Mouse (Mus musculus) gastrocnemius, postnatal 25 days (tissue): ENCODE measurements around the gene Gm30302. TPM values are rescaled to one million over a fixed set of nuclear protein-coding genes. Genes with fewer than 3 reads are reported as not detected.
"Not testable (repeated sequence)": the region's sequence is repeated elsewhere in the genome, so short reads cannot be mapped to it uniquely, and the experiment has no call there.

Experiments
- DNase-seq: peaks from one replicate; pipeline ENCODE4 v3.0.0; 2022
- long read RNA-seq, 2 experiments: library from polyadenylated mRNA; stranded (forward); transcript quantifications; one replicate each; pipeline ENCODE4 v2.0.0; 2021
- total RNA-seq, 2 experiments: library from RNA; stranded (reverse); gene quantifications; 1 replicate in 1 of 2; 2 replicates in 1 of 2; pipeline ENCODE4 v1.2.3; 2021

Gene Gm30302
- not detected for total RNA-seq
- long read RNA-seq, experiment 1: 0 reads
- long read RNA-seq, experiment 2: 0 reads

DNA sequence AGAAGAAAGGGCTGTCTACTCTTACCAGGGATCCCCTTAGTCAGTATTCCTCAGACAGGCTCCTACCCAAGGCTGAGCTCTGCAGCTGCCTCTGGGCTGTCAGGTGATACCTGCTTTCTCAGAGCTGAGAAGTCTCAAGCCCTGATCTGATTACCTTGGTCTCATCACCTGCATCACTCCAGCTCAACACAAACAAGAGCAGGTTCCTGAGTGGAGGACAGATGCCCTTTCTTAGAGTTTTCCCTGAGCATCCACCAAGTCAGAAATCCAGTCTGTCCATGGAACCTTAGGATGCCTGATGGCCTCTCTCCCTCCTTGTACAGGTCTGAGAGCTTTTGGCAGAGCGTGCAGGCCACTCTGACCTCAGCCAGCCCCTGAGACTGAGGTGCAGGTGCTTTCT lies at the start of gene Gm30302:
Gene Gm30302, minus strand, starts transcription at position 101 of the 400 bp plus-strand sequence.
- DNase-seq: no peak

- DNase-seq: no peak
These were observed 48.0 kb upstream of the Gm30302 start for GRCm38 (mm10) chr13:49846751-49847150.

DNA sequence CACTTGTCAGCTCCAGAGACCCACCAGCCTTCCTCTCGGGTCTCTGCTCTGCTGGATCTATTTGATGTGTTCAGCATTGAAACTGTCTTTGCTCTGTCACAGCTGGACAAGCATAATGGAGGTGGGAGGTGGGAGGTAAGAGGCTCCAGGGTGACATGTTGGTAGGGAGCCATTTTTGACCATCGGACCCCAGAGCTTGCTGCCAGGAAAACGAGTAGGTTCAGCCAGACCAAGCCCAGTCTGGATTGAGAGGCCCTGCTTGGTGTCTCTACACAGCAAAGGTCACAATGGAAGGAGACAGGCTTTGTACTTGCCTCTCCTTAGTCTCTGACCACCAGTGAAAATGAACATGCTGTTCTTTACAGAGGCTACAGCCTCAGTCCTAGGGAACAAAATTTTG lies 47.3 kb upstream of the Gm30302 start:
- no peak for DNase-seq

- no peak for DNase-seq
These were observed 46.9 kb upstream of the Gm30302 start for GRCm38 (mm10) chr13:49845663-49846062.

- DNase-seq: no peak
These were observed 45.3 kb upstream of the Gm30302 start for GRCm38 (mm10) chr13:49844071-49844470.

GRCm38 (mm10) chr13:49841186-49841585 lies 42.4 kb upstream of the Gm30302 start:
- DNase-seq: no peak

DNA sequence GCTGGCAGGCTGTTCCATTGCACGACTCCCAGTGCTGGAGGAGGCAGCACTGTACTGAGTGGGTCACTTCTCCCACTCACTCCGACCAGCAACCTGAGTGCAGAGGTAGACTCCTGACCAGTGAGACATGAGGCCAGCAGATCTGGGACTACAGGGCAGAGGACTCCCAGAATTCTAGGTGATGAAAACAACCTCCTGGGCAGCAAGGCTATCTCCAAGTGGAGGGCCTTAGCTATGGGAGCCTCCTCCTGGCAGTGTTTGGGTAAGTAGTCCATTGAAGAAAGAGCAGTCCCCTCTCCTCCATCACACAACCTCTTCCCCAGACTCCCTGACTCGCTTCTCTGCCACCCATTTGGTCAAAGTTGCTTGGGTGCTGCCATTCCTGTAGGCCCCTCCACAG lies 31.6 kb upstream of the Gm30302 start:
- no peak for DNase-seq

- DNase-seq: no peak
These were observed 26.5 kb upstream of the Gm30302 start for GRCm38 (mm10) chr13:49825300-49825699.

- DNase-seq: no peak
These were observed 16.2 kb upstream of the Gm30302 start for GRCm38 (mm10) chr13:49814958-49815357.

- no peak for DNase-seq
These were observed 15.6 kb upstream of the Gm30302 start for GRCm38 (mm10) chr13:49814420-49814819.

- no peak for DNase-seq
These were observed 8.3 kb upstream of the Gm30302 start for GRCm38 (mm10) chr13:49807146-49807545.

- DNase-seq: no peak
These were observed 10.0 kb downstream of the Gm30302 start for GRCm38 (mm10) chr13:49788563-49789393.

DNA sequence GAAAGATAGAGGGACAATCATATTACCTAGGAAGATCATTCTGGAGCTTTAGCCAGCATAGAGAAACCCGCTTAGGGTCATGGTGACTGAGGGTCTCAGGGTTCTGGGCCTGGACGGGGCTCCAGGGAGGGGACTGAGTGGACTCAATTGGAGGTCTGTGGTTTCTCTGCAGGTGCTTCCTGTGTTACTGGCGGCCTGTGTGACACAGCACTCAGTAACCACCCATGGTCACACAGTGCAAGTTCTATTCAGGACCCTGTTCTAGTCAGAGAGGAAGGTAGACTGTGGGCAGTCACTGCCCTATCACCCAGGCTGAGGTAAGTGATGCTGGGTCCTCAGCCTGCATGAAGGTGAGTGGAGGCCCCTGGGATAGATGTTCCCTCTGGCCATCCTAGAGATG lies 14.9 kb downstream of the Gm30302 start:
- no peak for DNase-seq

- not testable (repeated sequence) for DNase-seq
These were observed 27.3 kb downstream of the Gm30302 start for GRCm38 (mm10) chr13:49771536-49771935.

DNA sequence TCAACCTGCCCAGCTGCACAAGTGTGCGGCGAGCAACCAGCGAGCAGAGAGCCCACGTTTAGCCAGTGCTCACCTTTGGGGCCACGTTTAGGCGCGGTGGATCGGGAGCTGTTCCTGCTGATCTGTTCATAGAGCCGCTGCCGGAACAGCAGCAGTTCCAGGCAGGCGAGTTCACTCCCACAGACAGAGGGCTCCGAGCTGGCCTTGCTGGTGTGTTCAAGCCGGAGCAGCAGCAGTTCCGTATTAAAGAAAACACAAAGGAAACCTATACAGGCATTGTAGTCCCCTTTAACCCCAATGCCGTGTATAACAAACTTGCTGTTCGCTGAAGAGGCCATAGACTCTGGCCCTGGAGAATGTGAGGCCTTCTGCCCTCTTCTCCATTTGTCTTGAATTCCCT lies 29.7 kb downstream of the Gm30302 start:
- DNase-seq: no peak

DNA sequence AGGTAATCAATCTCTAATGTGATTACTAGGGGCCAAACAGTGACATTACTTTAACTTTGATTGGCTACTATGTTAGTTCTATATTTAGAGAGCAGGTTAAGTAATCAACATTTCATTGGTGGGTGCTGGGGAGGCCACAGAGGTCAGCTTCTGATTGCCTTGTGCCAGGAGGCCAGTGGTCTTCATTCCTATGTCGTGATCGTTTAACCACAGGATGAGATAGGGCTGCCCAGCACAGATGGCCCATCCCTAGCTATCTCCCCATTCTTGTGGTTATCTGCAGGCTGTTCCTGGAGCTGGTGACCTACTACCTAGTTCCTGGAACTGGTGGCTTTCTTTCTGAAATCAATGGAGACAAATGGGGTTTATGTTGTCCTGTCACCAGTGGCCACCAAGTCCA lies 30.8 kb downstream of the Gm30302 start:
- no peak for DNase-seq

GRCm38 (mm10) chr13:49766269-49766668 lies 32.5 kb downstream of the Gm30302 start:
- DNase-seq: no peak

GRCm38 (mm10) chr13:49765306-49765705 lies 33.5 kb downstream of the Gm30302 start:
- no peak for DNase-seq

- no peak for DNase-seq
These were observed 36.6 kb downstream of the Gm30302 start for GRCm38 (mm10) chr13:49762208-49762607.

GRCm38 (mm10) chr13:49760675-49761074 lies 38.1 kb downstream of the Gm30302 start:
- no peak for DNase-seq

DNA sequence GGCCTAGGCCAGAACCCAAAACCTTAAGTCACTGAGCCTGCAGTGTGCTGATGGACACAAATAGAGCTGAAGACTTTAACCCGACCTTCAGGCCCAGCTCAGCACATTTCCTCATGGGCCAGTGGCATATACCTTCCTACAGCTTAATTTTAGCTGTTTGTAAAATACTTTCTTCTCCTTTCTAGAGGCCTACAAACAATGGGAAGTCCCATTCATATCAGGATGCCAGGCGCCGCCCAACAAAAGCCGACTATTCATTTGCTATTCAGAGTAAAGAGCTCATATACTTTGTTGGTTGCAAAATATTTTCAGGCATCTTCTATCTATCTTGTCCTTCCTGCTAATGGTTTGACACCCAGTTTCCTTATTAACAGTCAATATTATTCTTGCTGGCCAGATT lies 40.8 kb downstream of the Gm30302 start:
- DNase-seq: no peak

DNA sequence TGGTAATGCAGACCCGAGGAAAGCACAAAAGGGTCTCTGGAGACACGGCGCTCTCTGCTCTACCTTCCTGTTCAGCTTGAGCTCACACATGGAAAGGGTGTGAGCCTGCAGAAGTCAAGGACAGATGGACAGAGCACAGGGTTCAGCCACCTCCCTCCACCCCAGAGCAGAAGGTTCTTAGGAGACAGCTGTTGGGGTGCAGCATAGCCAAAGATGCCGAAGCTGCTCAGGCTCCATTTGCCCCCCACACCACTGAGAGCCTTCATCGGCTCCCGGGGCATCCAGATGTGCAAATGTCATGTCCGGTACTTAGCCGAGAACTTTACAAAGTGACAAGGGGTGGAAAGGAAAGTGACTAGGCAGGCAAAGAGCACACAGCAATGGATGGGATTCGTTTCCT lies 42.2 kb downstream of the Gm30302 start:
- no peak for DNase-seq

GRCm38 (mm10) chr13:49741285-49742040 lies 57.3 kb downstream of the Gm30302 start:
- no peak for DNase-seq
